Mouse (Mus musculus): ENCODE results near the gene Babam2.

GRCm38 (mm10) chr5:31650518-31651288 lies 46.8 kb upstream of the Babam2 start:
- TF ChIP-seq GATA1 (IDR thresholded peaks at IDR 0.05; ENCODE audit: low read length) = no peak
- no peak for TF ChIP-seq TAL1 (IDR thresholded peaks at IDR 0.05; ENCODE audit: low read length)

Data from erythroblast, embryonic 14.5 days (primary cell).